Mouse (Mus musculus): ENCODE data around the gene Gabra5. TPM values are rescaled to one million over a fixed set of nuclear protein-coding genes. Genes with fewer than 3 reads are reported as not detected.

The Gabra5 gene
- polyA plus RNA-seq, 1 experiment from 2014 or later, result 25.2 TPM

DNA sequence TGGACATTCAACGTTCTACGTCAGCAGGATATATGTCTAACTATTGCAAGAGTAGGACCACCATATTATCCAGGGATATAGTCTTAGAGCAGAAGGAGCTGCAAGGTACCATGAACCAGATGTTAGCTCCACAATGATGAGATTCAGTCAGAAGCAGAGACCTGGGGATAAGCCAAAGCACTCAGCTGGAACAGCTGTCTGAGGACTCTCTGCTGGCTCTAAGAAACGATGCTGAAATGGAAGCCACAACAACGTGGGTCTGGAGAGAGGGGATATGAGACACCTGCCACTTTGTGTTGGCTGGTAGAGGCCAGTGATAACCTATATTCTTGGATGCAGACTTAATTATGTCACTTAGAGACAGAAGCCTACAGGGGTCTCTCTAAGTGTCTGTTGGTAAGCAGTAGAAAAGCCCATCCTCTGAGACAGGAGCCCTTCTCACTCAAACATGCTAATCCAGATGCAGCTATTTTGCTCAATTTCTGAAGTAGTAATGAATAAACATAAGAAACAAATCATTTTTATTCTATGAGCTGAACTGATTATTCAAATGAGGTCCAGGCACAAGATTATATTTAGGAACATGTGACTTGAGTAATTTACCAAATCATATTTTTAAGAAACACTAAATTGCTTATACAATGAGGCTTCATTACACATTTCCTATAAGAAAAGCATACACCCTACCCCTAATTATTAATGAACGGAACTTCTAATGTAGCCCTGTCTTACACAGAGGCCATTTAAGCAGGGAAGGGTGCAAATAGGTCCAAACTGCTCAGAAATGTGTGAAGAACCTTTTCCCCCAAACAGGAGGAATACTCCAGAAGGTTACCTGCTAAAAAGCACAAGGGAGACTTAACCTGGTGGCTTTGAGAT, 144.5 kb downstream of the Gabra5 start:
- H3K4me1 ChIP-seq (ENCODE audit: control insufficient read depth, insufficient read depth, low read length), result no peaks in the 10 kb centered on the region
- WGBS, result 77% methylated on average over 5 of the region's 5 CpGs
- no peaks in the 10 kb centered on the region for H3K36me3 ChIP-seq (ENCODE audit: control insufficient read depth, insufficient read depth, low read length)
- no peaks in the 10 kb centered on the region for H3K27me3 ChIP-seq (ENCODE audit: control insufficient read depth, insufficient read depth, low read length)
- no peak overlapping the region for H3K9ac ChIP-seq (replicated peaks; ENCODE audit: low read length)
- DNase-seq (no peak), ATAC-seq (ENCODE audit: low FRiP score, low TSS enrichment) (no peak)
- no peak overlapping the region for H3K27ac ChIP-seq (replicated peaks; ENCODE audit: low read depth, low read length)
- no peak overlapping the region for H3K4me3 ChIP-seq (replicated peaks; ENCODE audit: low read depth, low read length)
- H3K9me3 ChIP-seq (ENCODE audit: control insufficient read depth, low read length), result no peaks in the 10 kb centered on the region
- H3K4me2 ChIP-seq (ENCODE audit: low read length), result no peak overlapping the region

DNA sequence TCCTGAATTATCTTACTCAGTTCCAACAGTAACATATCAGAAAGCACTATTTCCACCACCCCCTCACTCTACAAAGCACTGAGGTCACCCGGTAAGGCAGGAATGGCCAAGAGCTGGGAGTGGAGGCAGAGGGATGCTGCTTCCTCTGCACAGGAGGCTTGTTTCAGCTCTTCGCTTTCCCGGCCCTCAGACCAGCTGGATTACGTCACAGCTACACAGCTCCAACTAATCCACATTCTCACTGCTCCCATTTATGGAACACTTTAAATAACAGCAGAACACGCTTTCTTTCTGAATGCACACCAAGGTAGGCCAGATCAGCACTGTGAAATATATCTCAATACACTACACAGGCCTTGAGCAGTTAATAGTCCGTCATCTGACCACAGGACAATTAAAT, 146.0 kb downstream of the Gabra5 start:
- H3K27ac ChIP-seq (replicated peaks; ENCODE audit: low read depth, low read length), result no peak overlapping the region
- no peaks in the 10 kb centered on the region for H3K4me1 ChIP-seq (ENCODE audit: control insufficient read depth, insufficient read depth, low read length)
- no peak overlapping the region for H3K9ac ChIP-seq (replicated peaks; ENCODE audit: low read length)
- H3K27me3 ChIP-seq (ENCODE audit: control insufficient read depth, insufficient read depth, low read length), result no peaks in the 10 kb centered on the region
- H3K4me2 ChIP-seq (ENCODE audit: low read length), result no peak overlapping the region
- no peaks in the 10 kb centered on the region for H3K9me3 ChIP-seq (ENCODE audit: control insufficient read depth, low read length)
- 90% methylated on average over 6 of the region's 6 CpGs for WGBS
- ATAC-seq (ENCODE audit: low FRiP score, low TSS enrichment) (no peak), DNase-seq (no peak)
- H3K36me3 ChIP-seq (ENCODE audit: control insufficient read depth, insufficient read depth, low read length), result no peaks in the 10 kb centered on the region
- H3K4me3 ChIP-seq (replicated peaks; ENCODE audit: low read depth, low read length), result no peak overlapping the region

DNA sequence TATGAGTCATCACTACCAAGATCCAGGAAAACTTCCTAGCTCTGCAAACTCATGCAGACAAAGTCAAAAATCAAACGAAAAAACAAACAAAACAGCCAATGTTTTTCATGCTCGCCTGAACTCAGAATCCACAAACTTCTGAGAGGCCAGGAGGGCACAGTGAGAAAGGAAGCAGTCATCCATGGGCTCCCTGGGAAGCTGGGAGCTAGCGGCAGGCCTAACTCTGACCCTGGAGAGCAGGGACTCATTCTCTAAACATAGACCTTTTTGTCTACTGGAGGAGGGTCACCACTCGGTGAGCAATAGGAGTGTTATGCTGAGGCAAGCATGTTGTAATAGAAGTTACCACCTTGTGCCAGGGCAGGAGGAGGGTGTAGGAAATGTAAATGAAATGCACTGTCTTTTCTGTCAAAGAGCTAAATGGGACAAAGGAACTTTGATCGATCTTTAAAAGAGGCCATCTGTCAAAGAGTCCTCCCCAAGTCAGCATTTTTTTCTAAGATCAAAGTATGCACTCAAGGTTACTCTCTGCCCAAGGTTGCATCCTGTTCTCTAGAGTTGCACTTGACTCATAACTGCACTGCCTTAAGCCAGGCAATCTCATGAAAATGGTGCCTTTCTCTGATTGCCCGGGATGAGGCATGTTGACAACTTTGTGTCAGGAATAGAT, 151.9 kb downstream of the Gabra5 start:
- H3K9ac ChIP-seq (replicated peaks; ENCODE audit: low read length), result no peak overlapping the region
- DNase-seq (no peak), ATAC-seq (ENCODE audit: low FRiP score, low TSS enrichment) (no peak)
- no peaks in the 10 kb centered on the region for H3K36me3 ChIP-seq (ENCODE audit: control insufficient read depth, insufficient read depth, low read length)
- no peak overlapping the region for H3K27ac ChIP-seq (replicated peaks; ENCODE audit: low read depth, low read length)
- WGBS, result 27% methylated on average over 6 of the region's 6 CpGs
- no peaks in the 10 kb centered on the region for H3K9me3 ChIP-seq (ENCODE audit: control insufficient read depth, low read length)
- no peak overlapping the region for H3K4me3 ChIP-seq (replicated peaks; ENCODE audit: low read depth, low read length)
- no peaks in the 10 kb centered on the region for H3K27me3 ChIP-seq (ENCODE audit: control insufficient read depth, insufficient read depth, low read length)
- H3K4me1 ChIP-seq (ENCODE audit: control insufficient read depth, insufficient read depth, low read length), result no peaks in the 10 kb centered on the region
- H3K4me2 ChIP-seq (ENCODE audit: low read length), result no peak overlapping the region

Other genes starting within 250 kb of the Gabra5 start
- gene Gabrg3, start 122.9 kb downstream of the Gabra5 start, polyA plus RNA-seq (2014; fragmentation: Nextera tagmentation; extraction: Ambion mirVana), result 4.5 and 4.6 TPM in 2 replicates
- 53.2 and 58.5 TPM in 2 replicates for gene Gabrb3, start 90.4 kb downstream of the Gabra5 start, polyA plus RNA-seq (2014; fragmentation: Nextera tagmentation; extraction: Ambion mirVana)